Mouse (Mus musculus) limb, embryonic 12.5 days (tissue): ENCODE measurements around the gene Dhrs11. TPM values are rescaled to one million over a fixed set of nuclear protein-coding genes. Genes with fewer than 3 reads are reported as not detected.
A peak's percentile ranks its signal among the peaks of the same experiment; 100 is the strongest.
"Not testable (repeated sequence)": the region's sequence is repeated elsewhere in the genome, so short reads cannot be mapped to it uniquely, and the experiment has no call there.

Experiments
- ATAC-seq: fragments of 200-750 bp; cut with Nextera tagmentation; 2 replicates; pipeline ENCODE4 v1.8.0; 2017; ENCODE audit warnings: low read depth, moderate TSS enrichment; ENCODE audit not compliant: insufficient number of reproducible peaks, insufficient read depth, low FRiP score, low TSS enrichment
- H3K27ac ChIP-seq: fragments of 300-500 bp; sonication (generic); 2 replicates; pipeline ENCODE4 v1.5.1; 2016; ENCODE audit warnings: mild to moderate bottlenecking, moderate library complexity
- H3K27me3 ChIP-seq: fragments of 300-500 bp; sonication (generic); 2 replicates; pipeline ENCODE4 v1.6.1; 2016; ENCODE audit warnings: mild to moderate bottlenecking, moderate library complexity
- H3K36me3 ChIP-seq: fragments of 300-500 bp; sonication (generic); 2 replicates; pipeline ENCODE4 v1.6.1; 2016; ENCODE audit warnings: mild to moderate bottlenecking, moderate library complexity
- H3K4me1 ChIP-seq: fragments of 300-500 bp; sonication (generic); replicated peaks from 2 replicates; pipeline ENCODE4 v1.6.1; 2016
- H3K4me2 ChIP-seq: fragments of 300-500 bp; sonication (generic); 2 replicates; pipeline ENCODE4 v1.6.1; 2016; ENCODE audit warnings: mild to moderate bottlenecking, moderate library complexity
- H3K4me3 ChIP-seq: fragments of 300-500 bp; sonication (generic); replicated peaks from 2 replicates; pipeline ENCODE4 v1.5.1; 2016; ENCODE audit warnings: mild to moderate bottlenecking
- H3K9ac ChIP-seq: fragments of 300-500 bp; sonication (generic); replicated peaks from 2 replicates; pipeline ENCODE4 v1.6.1; 2016; ENCODE audit warnings: mild to moderate bottlenecking, moderate library complexity
- H3K9me3 ChIP-seq: fragments of 300-500 bp; sonication (generic); 2 replicates; pipeline ENCODE4 v1.6.1; 2016; ENCODE audit warnings: mild to moderate bottlenecking, moderate library complexity
- WGBS: fragments of 180-500 bp; shearing (Covaris S2); methylation state at CpG from one replicate; pipeline ENCODE4 v1.1.7; 2016; 5-methylcytosine and 5-hydroxymethylcytosine counted together
- polyA plus RNA-seq: library from polyadenylated mRNA; unstranded; fragments of >200 nt; fragmentation: Nextera tagmentation; extraction: Ambion mirVana; gene quantifications from 2 replicates; pipeline ENCODE4 v1.2.1, GENCODE M21; 2016

Gene Dhrs11
- 9.8 and 12.3 TPM in 2 replicates for polyA plus RNA-seq

DNA sequence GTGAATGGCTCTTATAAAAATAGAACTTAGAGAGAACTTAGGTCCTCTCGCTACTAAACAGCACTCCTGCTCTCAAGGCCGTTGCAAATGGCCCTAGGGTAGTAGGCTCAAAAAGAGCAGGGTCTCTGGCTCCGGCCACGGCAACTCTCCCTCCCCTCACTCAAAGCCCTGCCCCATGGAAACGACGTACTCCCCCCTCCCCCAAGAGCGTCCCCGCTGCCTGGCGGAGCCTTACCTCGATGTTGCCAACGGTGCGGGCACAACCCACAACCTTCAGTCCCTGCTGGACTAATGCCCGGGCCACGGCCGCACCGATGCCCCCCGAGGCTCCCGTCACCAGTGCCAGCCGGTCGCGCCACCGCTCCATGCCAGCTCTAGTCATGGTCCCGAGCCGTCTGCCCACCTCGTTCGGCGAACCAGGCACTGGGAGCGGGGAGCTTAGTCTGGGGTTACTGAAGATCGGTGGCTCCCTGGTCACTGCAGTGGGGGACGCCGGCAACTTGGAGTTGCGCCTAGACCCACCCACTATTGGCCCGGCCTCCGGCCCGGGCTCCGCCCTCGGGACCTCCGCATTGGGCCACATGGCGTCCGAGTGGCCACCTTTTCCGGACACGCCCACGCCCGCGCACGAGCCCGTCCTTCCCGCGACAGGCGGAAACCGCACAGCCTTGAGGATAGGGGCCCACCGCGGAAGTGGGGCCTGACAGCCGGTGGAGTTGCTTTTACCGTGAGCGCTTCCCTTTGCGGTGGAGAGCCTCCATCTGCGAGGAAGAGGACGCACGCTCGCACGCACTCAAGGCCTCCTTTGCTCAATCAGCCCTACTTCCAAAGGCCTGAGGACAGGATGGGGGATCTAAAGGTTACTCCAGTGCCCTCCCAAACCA, at the start of gene Dhrs11:
TSS of gene Dhrs11 (minus strand) at position 479 of the 884 bp plus-strand sequence.
- Histone ChIP-seq H3K9ac (peak within 1 kb of the TSS; percentile 75), H3K4me3 (peak within 1 kb of the TSS; percentile 79), H3K27me3 (no peaks in the 10 kb centered on the region), H3K9me3 (no peaks in the 10 kb centered on the region), H3K27ac (peak within 1 kb of the TSS; percentile 63), H3K4me1 (0 out of 2 replicates have a peak, but pooled peaks cover 9% of the 10 kb centered on the region), H3K4me2 (peak within 1 kb of the TSS; percentile 91), H3K36me3 (peaks cover 32% of the 10 kb centered on the region)
- WGBS: under 1% methylated on average over 62 of the region's 62 CpGs
- peak; percentile 94 for ATAC-seq

DNA sequence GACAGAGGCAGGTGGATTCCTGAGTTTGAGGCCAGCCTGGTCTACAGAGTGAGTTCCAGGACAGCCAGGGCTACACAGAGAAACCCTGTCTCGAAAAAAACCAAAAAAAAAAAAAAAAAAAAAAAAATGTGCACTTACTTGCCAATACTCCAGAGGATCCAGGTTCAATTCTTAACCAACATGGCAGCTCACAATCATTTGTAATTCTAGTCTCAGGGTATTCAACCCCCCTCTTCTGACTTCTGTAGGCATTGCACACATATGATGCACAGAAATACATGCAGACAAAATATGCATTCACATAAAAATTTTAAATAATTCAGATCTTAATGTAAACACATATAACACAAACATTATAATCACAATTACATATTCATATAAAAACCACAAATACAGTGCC, 47.2 kb upstream of the Dhrs11 start:
- H3K4me2 ChIP-seq, H3K4me3 ChIP-seq, H3K9me3 ChIP-seq, H3K27me3 ChIP-seq, H3K9ac ChIP-seq, H3K27ac ChIP-seq, H3K36me3 ChIP-seq, ATAC-seq: not testable (repeated sequence)
- WGBS: 67% methylated on average over 1 of the region's 1 CpGs
- H3K4me1 ChIP-seq: peaks cover 12% of the 10 kb centered on the region

DNA sequence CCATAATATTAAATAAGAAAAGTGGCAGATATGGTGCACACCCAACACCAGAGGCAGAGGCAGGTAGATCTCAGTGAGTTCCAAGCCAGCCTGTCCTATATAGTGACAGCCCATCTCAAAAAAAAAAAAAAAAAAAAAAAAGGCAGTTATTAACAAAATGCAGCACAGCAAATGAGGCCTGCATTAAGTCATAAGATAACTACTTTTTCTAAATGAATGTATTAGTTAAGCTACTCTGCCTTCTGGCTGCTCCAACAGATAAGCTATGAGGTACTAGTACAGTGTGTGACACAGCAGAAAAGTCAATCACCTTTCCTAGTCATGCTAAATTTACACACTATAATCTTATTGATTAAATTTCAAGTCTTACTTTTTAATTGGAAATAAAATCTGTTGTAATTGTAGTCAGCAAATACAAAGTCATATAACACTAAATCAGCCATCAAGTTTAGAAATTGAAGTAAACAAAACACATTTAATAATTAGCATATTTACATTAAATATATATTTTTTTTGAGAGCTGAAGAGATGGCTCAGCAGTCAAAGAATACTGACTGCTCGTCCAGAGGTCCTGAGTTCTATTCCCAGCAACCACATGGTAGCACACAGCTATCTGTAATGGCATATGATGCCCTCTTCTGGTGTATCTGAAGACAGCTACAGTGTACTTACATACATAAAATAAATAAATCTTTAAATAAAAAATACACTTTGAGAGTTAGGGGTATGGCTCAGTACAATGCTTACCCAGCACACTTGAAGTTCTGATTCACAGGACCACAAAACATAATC, 44.4 kb upstream of the Dhrs11 start:
- Histone ChIP-seq H3K36me3 (peaks cover 4% of the 10 kb centered on the region; the same call in 1 of the 2 replicates), H3K27me3 (no peaks in the 10 kb centered on the region), H3K27ac (no peak overlapping the region), H3K4me3 (no peak overlapping the region), H3K4me2 (no peak overlapping the region), H3K9me3 (no peaks in the 10 kb centered on the region), H3K9ac (no peak overlapping the region), H3K4me1 (peaks cover 10% of the 10 kb centered on the region)
- no peak for ATAC-seq
- 80% methylated on average over 1 of the region's 1 CpGs for WGBS

DNA sequence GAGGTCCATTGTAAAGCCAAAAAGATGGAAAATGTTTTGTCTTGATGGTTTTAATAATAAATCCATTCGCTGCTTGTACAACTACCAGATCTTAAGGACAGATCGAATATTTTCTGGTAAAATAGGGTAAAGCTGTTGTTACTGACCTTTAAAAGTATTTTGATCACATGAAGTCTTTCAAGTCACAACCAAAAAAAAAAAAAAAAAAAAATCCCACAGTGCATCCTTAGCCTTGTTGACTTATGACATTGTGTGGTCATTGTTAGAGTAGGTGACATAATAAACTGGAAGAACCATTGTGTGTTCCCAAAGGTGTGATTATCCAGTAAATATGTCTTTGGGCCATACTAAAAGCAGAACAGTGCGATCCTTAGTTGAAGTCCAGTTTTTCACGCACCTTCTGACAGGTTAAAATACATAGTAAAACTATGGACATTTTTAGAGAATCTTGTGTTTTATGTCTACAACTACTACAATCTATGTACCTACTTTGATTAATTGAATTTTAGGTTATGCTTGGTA, 42.8 kb upstream of the Dhrs11 start:
- H3K27ac ChIP-seq: peak overlapping the region; percentile 98
- no peaks in the 10 kb centered on the region for H3K27me3 ChIP-seq
- peak overlapping the region; percentile 93 for H3K4me3 ChIP-seq
- H3K36me3 ChIP-seq: no peaks in the 10 kb centered on the region
- peak overlapping the region; percentile 70 for H3K4me2 ChIP-seq
- H3K9me3 ChIP-seq: no peaks in the 10 kb centered on the region
- no peak for ATAC-seq
- peak overlapping the region; percentile 96 for H3K9ac ChIP-seq
- WGBS: 76% methylated on average over 4 of the region's 4 CpGs
- peaks cover 20% of the 10 kb centered on the region for H3K4me1 ChIP-seq

DNA sequence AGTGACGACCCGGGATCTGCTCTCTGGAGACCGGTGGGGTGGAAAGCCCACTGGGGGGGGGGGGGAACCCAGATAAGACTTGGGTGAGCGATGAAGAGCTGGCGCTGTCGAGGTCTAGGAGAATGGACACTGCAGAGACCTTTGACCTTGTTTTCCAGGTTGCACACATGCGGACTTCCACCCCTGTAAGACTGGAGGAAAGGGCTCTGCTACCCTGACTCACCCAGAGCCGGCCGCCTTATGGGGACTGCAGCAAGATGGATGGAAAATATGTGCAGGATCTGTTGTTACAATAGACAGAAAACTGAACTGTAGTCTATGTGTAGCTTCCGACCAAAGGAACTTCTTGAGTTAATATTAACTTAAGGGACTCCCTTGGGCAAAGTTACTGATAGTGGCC, 42.3 kb upstream of the Dhrs11 start:
- peaks cover 20% of the 10 kb centered on the region for H3K4me1 ChIP-seq
- no peaks in the 10 kb centered on the region for H3K9me3 ChIP-seq
- H3K27me3 ChIP-seq: no peaks in the 10 kb centered on the region
- H3K36me3 ChIP-seq: no peaks in the 10 kb centered on the region
- WGBS: 3% methylated on average over 10 of the region's 10 CpGs
- H3K4me3 ChIP-seq: peak overlapping the region; percentile 93
- ATAC-seq: peak; percentile 19; the same call in 1 of the 2 replicates
- H3K9ac ChIP-seq: peak overlapping the region; percentile 96
- peak overlapping the region; percentile 98 for H3K27ac ChIP-seq
- H3K4me2 ChIP-seq: peak overlapping the region; percentile 70

DNA sequence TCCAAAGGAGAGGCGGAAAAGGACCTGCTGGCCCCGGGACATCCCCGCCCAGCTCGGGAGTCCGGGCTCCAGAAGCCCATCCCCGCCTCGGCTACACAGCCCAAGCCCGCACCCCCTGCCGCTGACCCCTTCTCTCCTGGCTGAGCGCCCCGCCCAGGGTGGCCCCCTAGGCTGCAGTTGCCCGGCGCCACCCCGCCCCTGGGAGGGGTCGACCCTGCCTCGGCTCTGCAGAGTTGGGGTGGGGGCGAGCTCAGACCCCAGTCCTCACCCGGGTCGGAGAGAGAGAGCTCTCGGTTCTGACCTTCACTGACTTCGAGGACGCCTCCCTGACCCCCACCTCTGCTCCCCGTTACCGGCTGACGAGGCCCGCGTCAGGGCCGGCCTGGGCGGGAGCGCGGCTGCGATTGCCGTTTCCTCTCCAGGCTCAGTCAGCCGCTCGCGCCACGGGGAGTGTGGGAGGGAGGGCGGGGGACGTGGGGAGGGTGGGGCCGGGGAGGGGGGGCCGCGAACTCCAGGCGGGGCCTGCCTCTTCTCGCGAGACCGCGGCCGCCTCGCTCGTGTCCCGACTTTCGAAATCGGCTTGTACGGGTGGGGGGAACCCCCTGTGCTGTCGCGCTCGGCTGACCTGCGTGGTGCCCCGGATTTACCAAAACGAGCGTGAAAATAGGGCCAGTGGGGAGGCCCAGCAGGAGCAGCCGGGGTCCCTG, 41.7 kb upstream of the Dhrs11 start, which contains the start of gene Ggnbp2:
TSS of gene Ggnbp2 (minus strand) at position 481 of the 707 bp plus-strand sequence.
- Histone ChIP-seq H3K4me3 (peak within 1 kb of the TSS; percentile 93), H3K27me3 (no peaks in the 10 kb centered on the region), H3K27ac (peak within 1 kb of the TSS; percentile 98), H3K9me3 (no peaks in the 10 kb centered on the region), H3K4me1 (peaks cover 20% of the 10 kb centered on the region), H3K9ac (peak within 1 kb of the TSS; percentile 96), H3K4me2 (peak within 1 kb of the TSS; percentile 70), H3K36me3 (no peaks in the 10 kb centered on the region)
- ATAC-seq: peak; percentile 90
- under 1% methylated on average over 46 of the region's 62 CpGs for WGBS

- Histone ChIP-seq H3K9me3 (no peaks in the 10 kb centered on the region), H3K4me1 (peaks cover 20% of the 10 kb centered on the region), H3K4me2 (peak overlapping the region; percentile 68), H3K4me3 (peak overlapping the region; percentile 93), H3K36me3 (no peaks in the 10 kb centered on the region), H3K9ac (peak overlapping the region; percentile 93), H3K27me3 (no peaks in the 10 kb centered on the region), H3K27ac (peak overlapping the region; percentile 98)
- under 1% methylated on average over 44 of the region's 61 CpGs for WGBS
- peak; percentile 75 for ATAC-seq
These were observed 40.9 kb upstream of the Dhrs11 start for GRCm38 (mm10) chr11:84869537-84870232.

GRCm38 (mm10) chr11:84868786-84869259, 40.0 kb upstream of the Dhrs11 start:
- peaks cover 20% of the 10 kb centered on the region for H3K4me1 ChIP-seq
- peak overlapping the region; percentile 93 for H3K9ac ChIP-seq
- H3K27ac ChIP-seq: peak overlapping the region; percentile 98; the same call in 1 of the 2 replicates
- WGBS: 14% methylated on average over 7 of the region's 7 CpGs
- peak overlapping the region; percentile 93 for H3K4me3 ChIP-seq
- H3K9me3 ChIP-seq: no peaks in the 10 kb centered on the region
- H3K4me2 ChIP-seq: peak overlapping the region; percentile 68
- H3K27me3 ChIP-seq: no peaks in the 10 kb centered on the region
- ATAC-seq: no peak
- no peaks in the 10 kb centered on the region; the same call in 1 of the 2 replicates for H3K36me3 ChIP-seq

DNA sequence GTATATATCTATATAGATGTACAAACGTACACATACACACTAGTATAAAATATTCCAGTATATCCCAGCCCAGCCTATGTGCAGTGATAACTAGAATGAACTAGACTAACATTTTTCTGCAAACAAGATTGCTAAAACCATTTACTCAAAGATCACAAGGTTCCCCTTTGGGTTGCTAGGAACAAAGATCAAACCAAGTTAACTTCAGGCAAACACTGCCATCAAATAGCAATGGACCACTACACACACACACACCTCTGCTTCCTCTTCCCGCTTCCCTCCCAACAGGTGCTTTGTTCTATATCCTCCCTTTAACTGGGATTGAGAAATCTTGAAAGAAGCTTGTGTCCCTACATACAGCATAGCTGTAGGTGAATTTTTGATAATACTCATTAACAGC, 38.8 kb upstream of the Dhrs11 start:
- Histone ChIP-seq H3K36me3 (no peaks in the 10 kb centered on the region; the same call in 1 of the 2 replicates), H3K9ac (no peak overlapping the region), H3K4me2 (peak overlapping the region; percentile 18), H3K9me3 (no peaks in the 10 kb centered on the region), H3K27me3 (no peaks in the 10 kb centered on the region), H3K4me3 (no peak overlapping the region), H3K27ac (no peak overlapping the region), H3K4me1 (peaks cover 20% of the 10 kb centered on the region)
- ATAC-seq: no peak
- 84% methylated on average over 2 of the region's 2 CpGs for WGBS

DNA sequence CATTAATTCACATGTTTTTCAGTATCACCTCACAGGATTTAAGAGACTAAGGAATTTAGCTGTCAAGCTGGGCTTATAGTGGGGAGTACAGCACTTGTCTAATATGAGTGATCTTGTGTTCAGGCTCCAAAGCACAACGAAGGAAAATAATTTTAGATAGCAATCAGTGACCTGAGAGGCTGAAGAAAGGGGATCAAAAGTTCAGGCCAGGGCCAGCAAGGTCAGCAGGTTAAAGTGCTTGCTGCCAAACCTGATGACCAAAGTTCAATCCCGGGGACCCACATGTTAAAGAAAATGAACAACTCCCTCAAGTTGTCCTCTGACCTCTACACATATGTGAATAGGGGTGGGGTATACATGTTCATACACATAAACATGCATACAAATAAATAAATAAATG, 36.5 kb upstream of the Dhrs11 start:
- H3K9ac ChIP-seq: no peak overlapping the region
- 49% methylated on average over 2 of the region's 2 CpGs for WGBS
- no peaks in the 10 kb centered on the region for H3K9me3 ChIP-seq
- H3K4me3 ChIP-seq: no peak overlapping the region
- peaks cover 16% of the 10 kb centered on the region for H3K36me3 ChIP-seq
- H3K27ac ChIP-seq: no peak overlapping the region
- no peaks in the 10 kb centered on the region for H3K27me3 ChIP-seq
- H3K4me1 ChIP-seq: peaks cover 17% of the 10 kb centered on the region
- ATAC-seq: no peak
- no peak overlapping the region for H3K4me2 ChIP-seq
